In genomic region chrX:6654024-6654423, GRCm38 (mm10) we compare ENCODE assay signal across 9 mouse cellular contexts.
DNase-seq lines count a peak whose midpoint lies in the region; ATAC-seq and TF ChIP-seq lines count a peak whose summit lies in the region.
"Had no signal": no experiment of that assay in that cellular context is flagged by ENCODE, and none has a peak within 500 bp of the region (broad histone marks: within the 10 kb centered on the region; RNA-seq: fewer than 3 reads in every experiment).

No protein-coding gene starts in this region.

- H3K4me2 ChIP-seq in liver, embryonic 14.5 days (ENCODE audit: low read depth): no peak overlapping the region
- H3K4me2 ChIP-seq: embryonic facial prominence, embryonic 15.5 days had no signal

- H3K4me3 ChIP-seq in liver, embryonic 14.5 days (ENCODE audit: insufficient read depth in 1 of 2, low read depth in 2 of 2, low read length in 2 of 2): no peak overlapping the region
- H3K4me3 ChIP-seq: embryonic facial prominence, embryonic 15.5 days had no signal

- 5% methylated on average over 2 of the region's 2 CpGs for WGBS in liver, embryonic 14.5 days (ENCODE audit: insufficient replicate concordance)

- no peak overlapping the region for H3K27ac ChIP-seq in liver, embryonic 14.5 days
- H3K27ac ChIP-seq: embryonic facial prominence, embryonic 15.5 days had no signal

- H3K27me3 ChIP-seq in liver, embryonic 14.5 days (ENCODE audit: control insufficient read depth, insufficient read depth, low read length): no peaks in the 10 kb centered on the region
- H3K27me3 ChIP-seq: embryonic facial prominence, embryonic 15.5 days had no signal

- H3K9me3 ChIP-seq in liver, embryonic 14.5 days (ENCODE audit: control insufficient read depth, low read length): no peaks in the 10 kb centered on the region
- H3K9me3 ChIP-seq: embryonic facial prominence, embryonic 15.5 days had no signal

- peak; percentile 49; the same call in 1 of the 2 replicates for TF ChIP-seq CTCF in liver, embryonic 14.5 days (IDR thresholded peaks at IDR 0.05; ENCODE audit: low read depth)

- no peaks in the 10 kb centered on the region for H3K4me1 ChIP-seq in liver, embryonic 14.5 days (replicated peaks; ENCODE audit: control insufficient read depth in 2 of 2, insufficient read depth in 2 of 2, low read length in 1 of 2)
- H3K4me1 ChIP-seq: embryonic facial prominence, embryonic 15.5 days had no signal

- peak; percentile 22 for DNase-seq in CD4-positive, CD25-positive, alpha-beta regulatory T cell, adult 2 months (ENCODE audit: low read depth, low spot score)
- peak; percentile 3 for DNase-seq in layer of hippocampus, adult 11-12 months (ENCODE audit: low spot score)
- no peak for DNase-seq in layer of hippocampus, adult 9-10 months (ENCODE audit: low spot score)
- peak; percentile 58 for DNase-seq in adipocyte (ENCODE audit: low spot score)
- DNase-seq in liver, embryonic 14.5 days (ENCODE audit: low read depth in 3 of 3, low spot score in 3 of 3): peak in 1 of 3 experiments; percentile 0
- no peak for DNase-seq in urinary bladder, adult 2 months (ENCODE audit: low spot score)

- ATAC-seq in CD4-positive, CD25-positive, alpha-beta regulatory T cell, adult 4 months: no peak
- ATAC-seq in liver, embryonic 14.5 days (ENCODE audit: insufficient read depth): no peak
- ATAC-seq in activated CD4-positive, CD25-positive, alpha-beta regulatory T cell, adult 4 months: no peak

- TF ChIP-seq EP300 in liver, embryonic 14.5 days (IDR thresholded peaks at IDR 0.05; ENCODE audit: low read depth): no peak

- H3K36me3 ChIP-seq in liver, embryonic 14.5 days (replicated peaks; ENCODE audit: control insufficient read depth, insufficient read depth, low read depth): no peaks in the 10 kb centered on the region
- H3K36me3 ChIP-seq: embryonic facial prominence, embryonic 15.5 days had no signal

- no peak overlapping the region for H3K9ac ChIP-seq in liver, embryonic 14.5 days (replicated peaks)
- H3K9ac ChIP-seq: embryonic facial prominence, embryonic 15.5 days had no signal

Comparison
In these comparisons a context has a peak if more than half of its experiments do, and no peak if none do; other contexts are left out.
1. DNase-seq: peak in CD4-positive, CD25-positive, alpha-beta regulatory T cell, adult 2 months (single experiment), layer of hippocampus, adult 11-12 months (single experiment) and adipocyte (single experiment); none in layer of hippocampus, adult 9-10 months (single experiment) and urinary bladder, adult 2 months (single experiment).